Mouse (Mus musculus) kidney, adult 2 months (tissue): ENCODE data around the gene Slc4a2. TPM values are rescaled to one million over a fixed set of nuclear protein-coding genes. Genes with fewer than 3 reads are reported as not detected.

Experiments
- DNase-seq: peaks from one replicate; pipeline ENCODE4 v3.0.0; 2021
- H3K27ac ChIP-seq: fragments of 200-500 bp; 2 replicates; pipeline ENCODE4 v1.5.1; 2012; ENCODE audit warnings: low read depth, low read length, control low read depth, inconsistent platforms; ENCODE audit not compliant: insufficient read depth
- H3K27me3 ChIP-seq: fragments of 200-500 bp; replicated peaks from 2 replicates; pipeline ENCODE4 v1.6.1; 2012; ENCODE audit warnings: mild to moderate bottlenecking, moderate library complexity, low read length, inconsistent platforms; ENCODE audit not compliant: control insufficient read depth, insufficient read depth
- H3K36me3 ChIP-seq: fragments of 200-500 bp; 2 replicates; pipeline ENCODE4 v1.6.1; 2012; ENCODE audit warnings: mild to moderate bottlenecking, moderate library complexity, low read length, inconsistent platforms; ENCODE audit not compliant: control insufficient read depth, insufficient read depth
- H3K4me1 ChIP-seq: fragments of 200-500 bp; 2 replicates; pipeline ENCODE4 v1.6.1; 2011; ENCODE audit warnings: low read length; ENCODE audit not compliant: control insufficient read depth, insufficient read depth
- H3K4me3 ChIP-seq: fragments of 200-500 bp; 2 replicates; pipeline ENCODE4 v1.5.1; 2011; ENCODE audit warnings: mild to moderate bottlenecking, low read depth, low read length, control low read depth; ENCODE audit not compliant: insufficient read depth
- CTCF ChIP-seq: fragments of 200-500 bp; conservative IDR thresholded peaks from 2 replicates; pipeline ENCODE4 v1.5.1; 2011; ENCODE audit warnings: low read depth, mild to moderate bottlenecking, control low read depth, low read length, moderate library complexity, mixed read lengths; ENCODE audit not compliant: insufficient read depth, insufficient read length
- POLR2A ChIP-seq: fragments of 200-500 bp; IDR thresholded peaks from one replicate; pipeline ENCODE4 v1.6.1; 2011; ENCODE audit warnings: low read depth, low read length, control low read depth
- WGBS: fragments of 180-500 bp; shearing (Covaris S2); methylation state at CpG from one replicate; pipeline ENCODE4 v1.1.7; 2018; 5-methylcytosine and 5-hydroxymethylcytosine counted together
- polyA plus RNA-seq: library from polyadenylated mRNA; depleted of rRNA; stranded (reverse); fragments of >200 nt; gene quantifications from 2 replicates; pipeline ENCODE4 v1.2.3, GENCODE M21; 2012

Slc4a2 gene
- polyA plus RNA-seq, 1 experiment, result 56.8 TPM

- Histone ChIP-seq H3K27ac (peak overlapping the region; percentile 92), H3K27me3 (no peaks in the 10 kb centered on the region), H3K4me1 (peaks cover 13% of the 10 kb centered on the region), H3K4me3 (peak overlapping the region; percentile 71), H3K36me3 (no peaks in the 10 kb centered on the region)
- WGBS, result 4% methylated on average over 66 of the region's 66 CpGs
- DNase-seq, result peak; percentile 88
- no peak for TF ChIP-seq CTCF
- peak; percentile 47 for TF ChIP-seq POLR2A
Measured at GRCm38 (mm10) chr5:24451264-24452029, 27.8 kb downstream of the Slc4a2 start.

GRCm38 (mm10) chr5:24452030-24452690 is 28.5 kb downstream of the Slc4a2 start, which contains the start of gene Agap3:
TSS of gene Agap3 (plus strand) at chr5:24452177.
- Histone ChIP-seq H3K36me3 (no peaks in the 10 kb centered on the region), H3K27me3 (no peaks in the 10 kb centered on the region), H3K27ac (peak within 1 kb of the TSS; percentile 92), H3K4me3 (peak within 1 kb of the TSS; percentile 71), H3K4me1 (peaks cover 10% of the 10 kb centered on the region)
- peak; percentile 30 for DNase-seq
- TF ChIP-seq POLR2A (no peak), CTCF (no peak)
- under 1% methylated on average over 85 of the region's 85 CpGs for WGBS

- 6% methylated on average over 29 of the region's 29 CpGs for WGBS
- peak overlapping the region; percentile 71 for H3K4me3 ChIP-seq
- H3K27me3 ChIP-seq, result no peaks in the 10 kb centered on the region
- peaks cover 9% of the 10 kb centered on the region for H3K4me1 ChIP-seq
- H3K36me3 ChIP-seq, result no peaks in the 10 kb centered on the region
- TF ChIP-seq POLR2A (no peak), CTCF (no peak)
- H3K27ac ChIP-seq, result no peak overlapping the region
- no peak for DNase-seq
Measured at GRCm38 (mm10) chr5:24452691-24453233, 29.1 kb downstream of the Slc4a2 start.

- 38% methylated on average over 5 of the region's 5 CpGs for WGBS
- no peaks in the 10 kb centered on the region for H3K27me3 ChIP-seq
- no peak overlapping the region for H3K27ac ChIP-seq
- no peak for TF ChIP-seq CTCF
- no peak for TF ChIP-seq POLR2A
- no peaks in the 10 kb centered on the region for H3K36me3 ChIP-seq
- no peak for DNase-seq
- peaks cover 6% of the 10 kb centered on the region for H3K4me1 ChIP-seq
- H3K4me3 ChIP-seq, result peak overlapping the region; percentile 71
Measured at GRCm38 (mm10) chr5:24453283-24453984, 29.8 kb downstream of the Slc4a2 start.

GRCm38 (mm10) chr5:24453985-24454303 is 30.3 kb downstream of the Slc4a2 start:
- H3K4me3 ChIP-seq, result no peak overlapping the region
- peaks cover 6% of the 10 kb centered on the region for H3K4me1 ChIP-seq
- no peaks in the 10 kb centered on the region for H3K27me3 ChIP-seq
- no peak overlapping the region for H3K27ac ChIP-seq
- TF ChIP-seq POLR2A (no peak), CTCF (no peak)
- no peak for DNase-seq
- WGBS, result 40% methylated on average over 2 of the region's 2 CpGs
- no peaks in the 10 kb centered on the region for H3K36me3 ChIP-seq

- Histone ChIP-seq H3K27ac (no peak overlapping the region), H3K36me3 (no peaks in the 10 kb centered on the region), H3K4me3 (no peak overlapping the region), H3K4me1 (peaks cover 6% of the 10 kb centered on the region), H3K27me3 (no peaks in the 10 kb centered on the region)
- no peak for TF ChIP-seq POLR2A
- TF ChIP-seq CTCF, result no peak
- 74% methylated on average over 3 of the region's 3 CpGs for WGBS
- DNase-seq, result no peak
Measured at GRCm38 (mm10) chr5:24455076-24455475, 31.4 kb downstream of the Slc4a2 start.

- WGBS, result 78% methylated on average over 7 of the region's 7 CpGs
- Histone ChIP-seq H3K4me1 (peaks cover 6% of the 10 kb centered on the region), H3K27ac (no peak overlapping the region), H3K27me3 (no peaks in the 10 kb centered on the region), H3K36me3 (no peaks in the 10 kb centered on the region), H3K4me3 (no peak overlapping the region)
- no peak for DNase-seq
- TF ChIP-seq POLR2A (no peak), CTCF (no peak)
Measured at GRCm38 (mm10) chr5:24455613-24456012, 32.0 kb downstream of the Slc4a2 start.
